Mouse (Mus musculus): ENCODE measurements around the gene Pigv. TPM values are rescaled to one million over a fixed set of nuclear protein-coding genes. Genes with fewer than 3 reads are reported as not detected.

Pigv gene
- polyA plus RNA-seq, 1 experiment = 14.5 TPM

- H3K36me3 ChIP-seq (ENCODE audit: control insufficient read depth, insufficient read depth, low read length) = peaks cover 4% of the 10 kb centered on the region; the same call in 1 of the 2 replicates
- H3K4me3 ChIP-seq (ENCODE audit: extremely low read depth, insufficient read depth, insufficient read length) = no peak overlapping the region
- peak overlapping the region; percentile 86 for H3K27ac ChIP-seq (ENCODE audit: insufficient read depth, low read length)
- no peaks in the 10 kb centered on the region for H3K27me3 ChIP-seq (ENCODE audit: control insufficient read depth, insufficient read depth, low read length)
- peaks cover 22% of the 10 kb centered on the region for H3K4me1 ChIP-seq (ENCODE audit: control insufficient read depth, insufficient read depth, insufficient read length)
- WGBS = 63% methylated on average over 11 of the region's 11 CpGs
- TF ChIP-seq CTCF (IDR thresholded peaks at IDR 0.05; ENCODE audit: extremely low read depth, insufficient read depth, insufficient read length, insufficient replicate concordance) (no peak), POLR2A (IDR thresholded peaks at IDR 0.05; ENCODE audit: low read depth, low read length) (no peak)
- DNase-seq (ENCODE audit: low read depth in 1 of 2, low spot score in 2 of 2) = no peak
Measured at GRCm38 (mm10) chr4:133665118-133665517, 7.3 kb downstream of the Pigv start.

GRCm38 (mm10) chr4:133662945-133663344 is 9.5 kb downstream of the Pigv start:
- Histone ChIP-seq H3K27me3 (ENCODE audit: control insufficient read depth, insufficient read depth, low read length) (no peaks in the 10 kb centered on the region), H3K36me3 (ENCODE audit: control insufficient read depth, insufficient read depth, low read length) (no peaks in the 10 kb centered on the region; the same call in 1 of the 2 replicates), H3K4me3 (ENCODE audit: extremely low read depth, insufficient read depth, insufficient read length) (no peak overlapping the region), H3K27ac (ENCODE audit: insufficient read depth, low read length) (no peak overlapping the region), H3K4me1 (ENCODE audit: control insufficient read depth, insufficient read depth, insufficient read length) (peaks cover 29% of the 10 kb centered on the region)
- no peak for TF ChIP-seq POLR2A (IDR thresholded peaks at IDR 0.05; ENCODE audit: low read depth, low read length)
- TF ChIP-seq CTCF (IDR thresholded peaks at IDR 0.05; ENCODE audit: extremely low read depth, insufficient read depth, insufficient read length, insufficient replicate concordance) = no peak
- 90% methylated on average over 8 of the region's 8 CpGs for WGBS
- DNase-seq (ENCODE audit: low read depth in 1 of 2, low spot score in 2 of 2) = no peak

GRCm38 (mm10) chr4:133662421-133662820 is 10.0 kb downstream of the Pigv start:
- 89% methylated on average over 8 of the region's 8 CpGs for WGBS
- peak overlapping the region; percentile 55 for H3K27ac ChIP-seq (ENCODE audit: insufficient read depth, low read length)
- no peak for DNase-seq (ENCODE audit: low read depth in 1 of 2, low spot score in 2 of 2)
- no peak overlapping the region for H3K4me3 ChIP-seq (ENCODE audit: extremely low read depth, insufficient read depth, insufficient read length)
- no peaks in the 10 kb centered on the region; the same call in 1 of the 2 replicates for H3K36me3 ChIP-seq (ENCODE audit: control insufficient read depth, insufficient read depth, low read length)
- TF ChIP-seq POLR2A (IDR thresholded peaks at IDR 0.05; ENCODE audit: low read depth, low read length) = no peak
- no peak for TF ChIP-seq CTCF (IDR thresholded peaks at IDR 0.05; ENCODE audit: extremely low read depth, insufficient read depth, insufficient read length, insufficient replicate concordance)
- peaks cover 34% of the 10 kb centered on the region for H3K4me1 ChIP-seq (ENCODE audit: control insufficient read depth, insufficient read depth, insufficient read length)
- H3K27me3 ChIP-seq (ENCODE audit: control insufficient read depth, insufficient read depth, low read length) = no peaks in the 10 kb centered on the region

GRCm38 (mm10) chr4:133660193-133661155 is 12.0 kb downstream of the Pigv start:
- H3K4me3 ChIP-seq (ENCODE audit: extremely low read depth, insufficient read depth, insufficient read length) = peak overlapping the region; percentile 58
- H3K27ac ChIP-seq (ENCODE audit: insufficient read depth, low read length) = peak overlapping the region; percentile 96
- no peak for DNase-seq (ENCODE audit: low read depth in 1 of 2, low spot score in 2 of 2)
- H3K4me1 ChIP-seq (ENCODE audit: control insufficient read depth, insufficient read depth, insufficient read length) = peaks cover 29% of the 10 kb centered on the region
- no peaks in the 10 kb centered on the region for H3K27me3 ChIP-seq (ENCODE audit: control insufficient read depth, insufficient read depth, low read length)
- 42% methylated on average over 10 of the region's 10 CpGs for WGBS
- H3K36me3 ChIP-seq (ENCODE audit: control insufficient read depth, insufficient read depth, low read length) = no peaks in the 10 kb centered on the region; the same call in 1 of the 2 replicates
- TF ChIP-seq POLR2A (IDR thresholded peaks at IDR 0.05; ENCODE audit: low read depth, low read length) (no peak), CTCF (IDR thresholded peaks at IDR 0.05; ENCODE audit: extremely low read depth, insufficient read depth, insufficient read length, insufficient replicate concordance) (no peak)

- Histone ChIP-seq H3K36me3 (ENCODE audit: control insufficient read depth, insufficient read depth, low read length) (no peaks in the 10 kb centered on the region; the same call in 1 of the 2 replicates), H3K4me1 (ENCODE audit: control insufficient read depth, insufficient read depth, insufficient read length) (peaks cover 25% of the 10 kb centered on the region; the same call in 1 of the 2 replicates), H3K27ac (ENCODE audit: insufficient read depth, low read length) (peak overlapping the region; percentile 96), H3K27me3 (ENCODE audit: control insufficient read depth, insufficient read depth, low read length) (no peaks in the 10 kb centered on the region), H3K4me3 (ENCODE audit: extremely low read depth, insufficient read depth, insufficient read length) (peak overlapping the region; percentile 58)
- TF ChIP-seq POLR2A (IDR thresholded peaks at IDR 0.05; ENCODE audit: low read depth, low read length) (no peak; the same call in 1 of the 2 replicates), CTCF (IDR thresholded peaks at IDR 0.05; ENCODE audit: extremely low read depth, insufficient read depth, insufficient read length, insufficient replicate concordance) (no peak)
- 5% methylated on average over 15 of the region's 15 CpGs for WGBS
- DNase-seq (ENCODE audit: low read depth in 1 of 2, low spot score in 2 of 2) = peak; percentile 52 to 77
Measured at GRCm38 (mm10) chr4:133659497-133660192, 12.8 kb downstream of the Pigv start.

GRCm38 (mm10) chr4:133658729-133659128 is 13.7 kb downstream of the Pigv start:
- WGBS = 34% methylated on average over 2 of the region's 2 CpGs
- Histone ChIP-seq H3K27ac (ENCODE audit: insufficient read depth, low read length) (peak overlapping the region; percentile 96), H3K4me1 (ENCODE audit: control insufficient read depth, insufficient read depth, insufficient read length) (peaks cover 25% of the 10 kb centered on the region; the same call in 1 of the 2 replicates), H3K27me3 (ENCODE audit: control insufficient read depth, insufficient read depth, low read length) (no peaks in the 10 kb centered on the region), H3K4me3 (ENCODE audit: extremely low read depth, insufficient read depth, insufficient read length) (no peak overlapping the region), H3K36me3 (ENCODE audit: control insufficient read depth, insufficient read depth, low read length) (no peaks in the 10 kb centered on the region; the same call in 1 of the 2 replicates)
- no peak for TF ChIP-seq CTCF (IDR thresholded peaks at IDR 0.05; ENCODE audit: extremely low read depth, insufficient read depth, insufficient read length, insufficient replicate concordance)
- no peak for TF ChIP-seq POLR2A (IDR thresholded peaks at IDR 0.05; ENCODE audit: low read depth, low read length)
- no peak for DNase-seq (ENCODE audit: low read depth in 1 of 2, low spot score in 2 of 2)

All from spleen, adult 2 months (tissue).